Mouse (Mus musculus): Measurements from ENCODE around the gene Cldn14.
"Not testable (repeated sequence)": the region's sequence is repeated elsewhere in the genome, so short reads cannot be mapped to it uniquely, and the experiment has no call there.

The Cldn14 gene

GRCm38 (mm10) chr16:94006706-94007665 lies 1.7 kb downstream of the Cldn14 start:
- no peak for DNase-seq

DNA sequence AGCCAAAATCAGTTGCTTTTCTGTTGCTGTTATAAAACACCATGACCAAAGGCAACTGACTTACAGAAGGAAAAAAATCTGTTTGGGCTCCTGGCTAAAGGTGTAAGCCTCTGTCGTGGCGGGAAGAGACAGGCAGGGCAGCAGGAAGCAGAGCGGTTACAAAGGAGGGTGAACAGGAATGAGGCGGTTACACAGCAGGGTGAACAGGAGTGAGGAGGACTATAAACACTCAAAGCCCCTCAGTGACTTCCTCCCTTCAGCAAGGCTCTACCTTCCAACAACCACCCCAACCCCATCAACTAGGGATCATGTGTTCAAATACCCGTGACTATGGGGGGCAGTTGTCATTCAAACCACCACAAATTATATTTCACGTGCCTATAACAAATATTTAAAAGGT lies 5.2 kb downstream of the Cldn14 start:
- no peak for DNase-seq

DNA sequence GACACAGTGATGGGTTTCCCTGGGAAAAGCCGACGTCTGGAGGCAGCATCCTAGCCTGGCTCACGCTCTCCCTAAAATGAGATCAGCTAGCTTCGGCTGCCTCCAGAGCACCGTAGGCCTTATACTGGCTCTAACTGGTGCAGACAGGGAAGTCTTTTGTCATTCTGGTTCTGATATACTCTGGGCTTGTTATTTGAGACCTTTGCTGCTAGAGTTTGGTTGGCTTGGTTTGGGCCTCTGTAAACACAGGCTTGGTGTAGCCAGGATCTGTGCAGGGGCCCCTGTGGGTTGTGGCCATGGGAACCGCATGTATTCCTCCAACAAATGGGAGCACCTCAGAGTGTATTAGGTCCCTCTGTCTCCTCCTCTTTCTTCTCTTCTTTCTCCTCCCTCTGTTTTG lies 7.3 kb downstream of the Cldn14 start:
- DNase-seq = no peak

GRCm38 (mm10) chr16:93998895-93999294 lies 9.7 kb downstream of the Cldn14 start:
- no peak for DNase-seq

- DNase-seq = no peak
These were observed 25.1 kb downstream of the Cldn14 start for GRCm38 (mm10) chr16:93983576-93983975.

DNA sequence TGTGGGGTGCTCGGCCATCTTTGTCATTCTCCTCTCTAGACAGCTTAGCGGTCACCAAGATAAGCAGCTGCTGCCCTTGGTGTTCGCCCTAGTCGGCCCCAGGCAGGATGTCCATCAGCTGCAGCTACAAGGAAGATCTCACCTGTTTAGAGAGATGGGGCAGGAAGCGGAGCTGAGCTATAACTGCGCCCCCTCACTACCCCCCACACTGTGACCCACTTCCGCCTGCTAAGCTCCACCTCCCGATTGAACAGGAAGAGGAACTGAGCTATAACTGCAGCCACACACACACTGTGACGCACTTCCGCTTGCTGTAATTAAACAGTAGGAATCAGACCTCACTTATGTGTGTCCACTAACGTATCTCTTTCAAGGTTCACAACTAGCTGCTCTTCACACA lies 26.3 kb downstream of the Cldn14 start:
- DNase-seq = peak; percentile 50

GRCm38 (mm10) chr16:93981190-93981841 lies 27.3 kb downstream of the Cldn14 start:
- DNase-seq = no peak

DNA sequence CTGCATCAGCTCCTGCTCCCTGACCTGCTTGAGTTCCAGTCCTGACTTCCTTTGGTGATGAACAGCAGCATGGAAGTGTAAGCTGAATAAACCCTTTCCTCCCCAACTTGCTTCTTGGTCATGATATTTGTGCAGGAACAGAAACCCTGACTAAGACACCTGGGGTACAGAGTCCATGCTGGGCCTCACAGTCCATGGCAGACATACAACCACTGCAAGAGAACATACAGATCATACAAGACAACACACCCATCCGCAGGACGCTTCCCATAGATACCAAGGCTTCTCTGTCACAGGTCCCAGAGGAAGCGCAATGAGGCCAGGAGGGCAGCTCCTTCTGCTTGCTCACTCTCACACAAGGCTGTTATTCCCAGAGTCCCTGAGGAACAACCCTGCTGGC lies 28.3 kb downstream of the Cldn14 start:
- DNase-seq = not testable (repeated sequence)

DNA sequence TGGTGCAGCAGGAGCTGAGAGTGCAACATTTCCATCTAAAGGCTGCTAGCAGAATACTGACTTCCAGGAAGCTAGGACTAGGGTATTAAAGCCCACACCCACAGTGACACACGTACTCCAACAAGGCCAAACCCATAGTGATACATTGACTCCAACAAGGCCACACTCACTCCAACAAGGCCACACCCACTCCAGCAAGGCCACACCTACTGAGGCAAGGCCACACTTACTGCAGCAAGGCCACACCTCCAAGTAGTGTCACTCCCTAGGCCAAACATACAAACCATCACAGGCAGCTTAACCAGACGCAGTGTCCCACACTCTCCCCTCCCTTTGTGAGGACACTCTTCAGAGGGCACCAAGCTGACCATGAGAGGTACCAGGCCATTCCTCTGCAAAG lies 29.3 kb downstream of the Cldn14 start:
- no peak for DNase-seq

DNA sequence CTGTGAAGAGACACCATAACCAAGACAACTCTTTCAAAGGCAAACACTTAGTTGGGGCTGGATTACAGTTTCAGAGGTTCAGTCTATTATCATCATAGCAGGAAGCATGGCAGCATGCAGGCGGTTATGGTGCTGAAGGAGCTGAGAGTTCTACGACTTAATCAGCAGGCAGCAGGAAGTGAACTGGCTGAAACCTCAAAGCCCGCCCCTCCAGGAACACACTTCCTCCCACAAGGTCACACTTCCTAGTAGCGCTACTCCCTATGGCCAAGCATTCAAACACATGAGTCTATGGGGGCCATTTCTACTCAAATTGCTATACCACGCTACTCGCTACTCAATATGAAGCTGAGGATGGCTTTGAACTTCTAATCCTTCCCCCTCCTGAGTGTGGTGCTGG lies 31.1 kb downstream of the Cldn14 start:
- DNase-seq = no peak

GRCm38 (mm10) chr16:93976907-93977306 lies 31.7 kb downstream of the Cldn14 start:
- DNase-seq = no peak

- DNase-seq = no peak
These were observed 33.2 kb downstream of the Cldn14 start for GRCm38 (mm10) chr16:93975430-93975829.

GRCm38 (mm10) chr16:93974278-93974677 lies 34.4 kb downstream of the Cldn14 start:
- DNase-seq = no peak

DNA sequence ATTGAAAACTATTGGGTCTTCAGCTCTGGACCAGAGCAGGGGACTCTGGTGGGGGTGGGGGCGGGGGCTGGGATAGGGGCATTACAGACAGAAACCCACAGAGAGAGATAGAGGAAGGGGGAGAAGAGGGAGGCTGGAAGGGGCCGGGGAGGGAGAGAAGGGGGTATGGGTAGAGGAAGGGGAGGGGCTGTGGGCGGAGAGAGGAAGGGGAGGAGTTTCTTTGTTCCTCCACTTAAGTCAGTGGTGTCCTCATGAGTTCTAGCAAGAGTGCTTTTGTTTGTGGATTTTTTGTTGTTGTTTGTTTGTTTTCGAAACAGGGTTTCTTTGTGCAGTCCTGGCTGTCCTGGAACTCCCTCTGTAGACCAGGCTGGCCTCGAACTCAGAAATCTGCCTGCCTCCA lies 35.1 kb downstream of the Cldn14 start:
- peak; percentile 62 for DNase-seq

GRCm38 (mm10) chr16:93973123-93973522 lies 35.5 kb downstream of the Cldn14 start:
- DNase-seq = no peak

DNA sequence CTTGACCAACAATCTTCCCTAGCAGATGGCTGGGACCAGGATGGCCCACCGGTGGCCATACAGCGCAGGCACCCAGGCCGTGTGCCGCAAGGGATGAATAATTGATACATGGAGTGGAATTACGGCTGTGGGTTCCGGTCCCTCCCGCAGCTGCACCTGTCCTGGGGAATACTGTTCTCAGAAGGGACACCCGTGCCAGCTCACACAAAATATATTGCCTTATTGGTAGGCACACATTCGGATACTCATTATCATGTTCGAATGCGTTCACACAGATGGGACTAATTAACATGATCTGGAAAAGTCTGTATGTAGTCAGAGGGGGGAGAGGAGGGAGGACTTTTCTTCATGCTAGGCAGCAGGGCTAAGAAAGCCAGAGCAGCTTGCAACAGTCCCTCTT lies 37.6 kb downstream of the Cldn14 start:
- no peak for DNase-seq

DNA sequence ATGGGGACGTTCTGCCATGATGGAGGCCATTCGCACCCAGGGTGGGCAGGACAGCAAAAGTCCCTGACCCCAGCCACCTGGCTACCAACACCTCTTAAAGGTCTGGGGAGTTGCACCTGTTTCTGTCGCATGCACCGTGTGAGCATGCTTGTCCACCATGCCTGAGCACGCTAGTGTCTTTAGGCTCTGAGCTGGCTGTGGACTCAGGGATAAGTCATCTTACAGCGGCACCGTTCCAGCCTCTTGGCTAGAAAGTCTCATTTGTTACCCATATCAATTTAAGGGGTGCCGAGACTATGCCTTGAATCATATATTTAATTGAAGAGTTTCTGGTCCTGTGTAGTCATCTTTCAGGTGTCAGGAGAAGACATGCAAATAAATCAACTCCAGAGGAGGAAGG lies 40.7 kb downstream of the Cldn14 start:
- DNase-seq = no peak

DNA sequence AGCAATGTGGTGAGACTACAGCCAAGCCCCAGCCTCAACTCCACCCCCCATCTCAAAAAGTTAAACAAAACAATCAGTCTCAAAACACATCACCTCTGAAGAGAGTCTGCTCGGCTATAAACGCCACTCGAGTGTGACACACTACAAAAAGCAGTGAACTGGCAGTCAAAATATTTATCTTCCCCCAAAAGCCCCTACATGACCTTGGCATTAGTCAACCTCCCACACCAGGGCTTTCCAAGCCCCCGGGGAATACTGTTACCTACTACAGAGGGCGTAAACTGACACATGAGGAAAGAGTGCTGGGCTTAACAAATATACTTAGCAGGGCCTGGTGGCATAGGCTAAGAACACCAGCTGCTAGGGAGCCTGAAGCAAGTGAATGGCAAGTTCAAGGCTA lies 46.4 kb downstream of the Cldn14 start:
- DNase-seq = no peak

GRCm38 (mm10) chr16:93961099-93961646 lies 47.5 kb downstream of the Cldn14 start:
- DNase-seq = no peak

- no peak for DNase-seq
These were observed 48.1 kb downstream of the Cldn14 start for GRCm38 (mm10) chr16:93960495-93960894.

DNA sequence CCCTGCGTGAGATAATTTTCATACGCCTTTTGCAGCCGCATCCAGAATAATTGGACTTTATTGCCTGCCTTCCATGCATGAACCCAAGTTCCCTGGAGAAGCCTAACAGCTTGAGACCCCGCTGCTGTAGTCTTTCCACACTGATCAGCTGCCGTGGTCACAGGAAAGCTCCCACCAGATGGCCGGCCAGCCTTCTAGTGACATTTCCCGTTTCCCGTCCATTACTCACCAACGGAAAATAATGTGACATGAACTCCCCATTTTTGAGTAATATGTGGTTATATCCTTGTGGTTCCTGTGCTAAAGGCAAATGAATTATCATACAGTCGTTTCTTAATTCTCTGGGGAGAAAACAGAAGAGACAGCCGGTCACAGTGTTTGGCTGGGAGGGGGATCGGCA lies 51.2 kb downstream of the Cldn14 start:
- DNase-seq = no peak

DNA sequence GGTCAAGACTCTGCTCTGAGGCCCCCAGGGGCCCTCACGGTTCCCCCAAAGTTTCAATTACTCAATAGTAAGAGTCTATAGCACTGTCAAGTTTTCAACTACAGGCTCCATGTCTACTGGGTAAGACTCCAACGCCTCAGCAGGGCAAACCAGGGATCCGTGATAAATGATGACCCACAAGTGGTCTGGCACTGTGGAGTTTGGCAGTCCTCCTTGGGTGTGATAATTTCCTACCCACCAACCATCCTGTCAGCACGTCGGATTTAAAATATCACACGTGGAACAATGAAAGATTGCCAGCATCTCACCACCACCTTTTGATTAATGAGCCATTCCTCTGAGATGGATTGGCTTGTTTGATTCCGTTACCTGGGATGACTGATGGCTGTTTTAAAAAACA lies 51.7 kb downstream of the Cldn14 start:
- DNase-seq = no peak

- DNase-seq = no peak
These were observed 61.2 kb downstream of the Cldn14 start for GRCm38 (mm10) chr16:93947396-93947795.

- DNase-seq = no peak
These were observed 64.3 kb downstream of the Cldn14 start for GRCm38 (mm10) chr16:93944301-93944700.

All from thymus, postnatal 25 days (tissue).